In genomic region chr7:45443526-45444420, GRCm38 (mm10) we compare ENCODE assay signal across 35 mouse cellular contexts. TPM values are rescaled to one million over a fixed set of nuclear protein-coding genes. Genes with fewer than 3 reads are reported as not detected.
DNase-seq lines count a peak whose midpoint lies in the region; ATAC-seq and TF ChIP-seq lines count a peak whose summit lies in the region.
"Had no signal": no experiment of that assay in that cellular context is flagged by ENCODE, and none has a peak within 500 bp of the region (broad histone marks: within the 10 kb centered on the region; RNA-seq: fewer than 3 reads in every experiment).

No protein-coding gene starts in this region.

- intact Hi-C loops in heart, postnatal 14 days (cut with DNase I), result no loop called here

- no peak for TF ChIP-seq CTCF in G1E (IDR thresholded peaks at IDR 0.05; ENCODE audit: low read depth, low read length)

- H3K4me2 ChIP-seq in forebrain, embryonic 12.5 days, result no peak overlapping the region
- H3K4me2 ChIP-seq: forebrain, embryonic 15.5 days; kidney, embryonic 15.5 days; limb, embryonic 12.5 days; midbrain, embryonic 15.5 days; neural tube, embryonic 15.5 days had no signal

- no peak overlapping the region for H3K27ac ChIP-seq in forebrain, embryonic 12.5 days
- no peak overlapping the region for H3K27ac ChIP-seq in forebrain, embryonic 10.5 days
- H3K27ac ChIP-seq: forebrain, embryonic 15.5 days; heart, embryonic 10.5 days; kidney, embryonic 15.5 days; left cerebral cortex, adult 2 months; limb, embryonic 12.5 days; midbrain, embryonic 15.5 days; neural tube, embryonic 15.5 days had no signal

- peaks cover 54% of the 10 kb centered on the region for H3K36me3 ChIP-seq in forebrain, embryonic 12.5 days (replicated peaks)
- peaks cover 78% of the 10 kb centered on the region for H3K36me3 ChIP-seq in forebrain, embryonic 10.5 days (replicated peaks)
- peaks cover 89% of the 10 kb centered on the region for H3K36me3 ChIP-seq in G1E (replicated peaks)

- no peak for DNase-seq in forebrain, embryonic 10.5 days (ENCODE audit: extremely low spot score, low spot score)
- DNase-seq in heart, adult 18-20 months, result peak; percentile 48 to 52
- no peak for DNase-seq in heart, postnatal 14 days
- DNase-seq in G1E (ENCODE audit: low spot score), result no peak
- peak; percentile 56 for DNase-seq in yolk sac, embryonic 10.5 days (ENCODE audit: low spot score)
- DNase-seq in cerebellum, adult 18-20 months, result no peak
- DNase-seq: adrenal gland, postnatal 10 days; cerebellum, adult 9-10 months; cerebellum, postnatal 36 days; kidney, adult 18-20 months; kidney, postnatal 25 days; lung, postnatal 4 days; retina, postnatal 1 day; right cerebral cortex, postnatal 14 days; spleen, adult 18-20 months; thymus, postnatal 14 days had no signal

- WGBS in forebrain, embryonic 12.5 days, result 90% methylated on average over 22 of the region's 22 CpGs
- WGBS in forebrain, embryonic 10.5 days, result 91% methylated on average over 22 of the region's 22 CpGs

- H3K4me3 ChIP-seq in forebrain, embryonic 12.5 days (replicated peaks), result no peak overlapping the region
- no peak overlapping the region for H3K4me3 ChIP-seq in forebrain, embryonic 10.5 days
- no peak overlapping the region for H3K4me3 ChIP-seq in G1E (ENCODE audit: low read depth, low read length)
- H3K4me3 ChIP-seq: forebrain, embryonic 15.5 days; heart, embryonic 10.5 days; kidney, embryonic 15.5 days; left cerebral cortex, adult 2 months; limb, embryonic 12.5 days; megakaryocyte, embryonic 14.5 days; midbrain, embryonic 15.5 days; neural tube, embryonic 15.5 days had no signal

- H3K9me3 ChIP-seq in forebrain, embryonic 12.5 days, result no peaks in the 10 kb centered on the region
- H3K9me3 ChIP-seq in forebrain, embryonic 10.5 days, result no peaks in the 10 kb centered on the region
- H3K9me3 ChIP-seq in G1E (replicated peaks), result no peaks in the 10 kb centered on the region
- H3K9me3 ChIP-seq: forebrain, embryonic 15.5 days; heart, embryonic 10.5 days; kidney, embryonic 15.5 days; limb, embryonic 12.5 days; megakaryocyte, embryonic 14.5 days; midbrain, embryonic 15.5 days; neural tube, embryonic 15.5 days had no signal

- 0 out of 2 replicates have a peak overlapping the region, but pooled peaks have one; percentile 4 for H3K9ac ChIP-seq in forebrain, embryonic 12.5 days
- H3K9ac ChIP-seq: forebrain, embryonic 15.5 days; kidney, embryonic 15.5 days; limb, embryonic 12.5 days; midbrain, embryonic 15.5 days; neural tube, embryonic 15.5 days had no signal

- no peaks in the 10 kb centered on the region for H3K27me3 ChIP-seq in forebrain, embryonic 12.5 days
- no peaks in the 10 kb centered on the region for H3K27me3 ChIP-seq in forebrain, embryonic 10.5 days (ENCODE audit: poor library complexity, severe bottlenecking)
- no peaks in the 10 kb centered on the region for H3K27me3 ChIP-seq in G1E (ENCODE audit: insufficient read depth, low read length)
- H3K27me3 ChIP-seq: forebrain, embryonic 15.5 days; kidney, embryonic 15.5 days; limb, embryonic 12.5 days; megakaryocyte, embryonic 14.5 days; midbrain, embryonic 15.5 days; neural tube, embryonic 15.5 days had no signal

- no peaks in the 10 kb centered on the region for H3K4me1 ChIP-seq in forebrain, embryonic 12.5 days
- peaks cover 5% of the 10 kb centered on the region; the same call in 1 of the 2 replicates for H3K4me1 ChIP-seq in forebrain, embryonic 10.5 days
- peaks cover 39% of the 10 kb centered on the region for H3K4me1 ChIP-seq in G1E (ENCODE audit: insufficient read depth, low read depth, low read length)
- H3K4me1 ChIP-seq: forebrain, embryonic 15.5 days; limb, embryonic 12.5 days; midbrain, embryonic 15.5 days had no signal

- ATAC-seq in forebrain, embryonic 12.5 days (ENCODE audit: low FRiP score), result no peak
- ATAC-seq in G1E (ENCODE audit: extremely low read depth, insufficient number of reproducible peaks, low FRiP score, poor library complexity, severe bottlenecking), result peak; percentile 78
- ATAC-seq: activated CD4-positive, CD25-positive, alpha-beta regulatory T cell, adult 4 months; forebrain, embryonic 15.5 days; hindbrain, embryonic 16.5 days; midbrain, embryonic 15.5 days had no signal

RNA-seq across cellular contexts. Expression of gene Ruvbl2, which starts 5.9 kb away (rescaled TPM):
- polyA plus RNA-seq in forebrain, embryonic 12.5 days (2016; fragmentation: Nextera tagmentation; extraction: Ambion mirVana), result 167 and 175 TPM in 2 replicates
- polyA plus RNA-seq in forebrain, embryonic 10.5 days (2016; fragmentation: Nextera tagmentation; extraction: Ambion mirVana), result 235 and 237 TPM in 2 replicates
- 10 to 100 TPM; 25.2 to 26.5 TPM for total RNA-seq in heart, adult 18-20 months (2021)
- 10 to 100 TPM; 25.3 to 26.3 TPM for total RNA-seq in heart, postnatal 14 days (2021)
- 255 and 345 TPM in 2 replicates for total RNA-seq in G1E (2014; fragmentation: Nextera tagmentation)
- total RNA-seq in G1E (2017), result 139 and 167 TPM in 2 replicates
- polyA plus RNA-seq in G1E (2012), result 639 and 877 TPM in 2 replicates

RNA-seq across cellular contexts. Expression of gene Gys1, which starts 9.1 kb away (rescaled TPM):
- 28.7 and 30.7 TPM in 2 replicates for polyA plus RNA-seq in forebrain, embryonic 12.5 days (2016; fragmentation: Nextera tagmentation; extraction: Ambion mirVana)
- polyA plus RNA-seq in forebrain, embryonic 10.5 days (2016; fragmentation: Nextera tagmentation; extraction: Ambion mirVana), result 39.0 and 41.6 TPM in 2 replicates
- total RNA-seq in heart, adult 18-20 months (2021), result 100 to 1,000 TPM in 1 of 2 experiments, 10 to 100 TPM in 1; 99.2 to 105 TPM
- 10 to 100 TPM; 86.1 to 90.2 TPM for total RNA-seq in heart, postnatal 14 days (2021)
- 39.4 and 44.8 TPM in 2 replicates for total RNA-seq in G1E (2014; fragmentation: Nextera tagmentation)
- 18.8 and 22.1 TPM in 2 replicates for total RNA-seq in G1E (2017)
- 34.3 and 36.7 TPM in 2 replicates for polyA plus RNA-seq in G1E (2012)

RNA-seq across cellular contexts. Expression of gene Ftl1, which starts 15.9 kb away (rescaled TPM):
- 5,523 and 5,537 TPM in 2 replicates for polyA plus RNA-seq in forebrain, embryonic 12.5 days (2016; fragmentation: Nextera tagmentation; extraction: Ambion mirVana)
- 5,105 and 5,277 TPM in 2 replicates for polyA plus RNA-seq in forebrain, embryonic 10.5 days (2016; fragmentation: Nextera tagmentation; extraction: Ambion mirVana)
- total RNA-seq in heart, adult 18-20 months (2021), result 100 to 1,000 TPM; 287 to 382 TPM
- total RNA-seq in heart, postnatal 14 days (2021), result 100 to 1,000 TPM; 231 to 265 TPM
- total RNA-seq in G1E (2014; fragmentation: Nextera tagmentation) (2,893 and 3,214 TPM in 2 replicates), G1E (2017) (4,307 and 4,361 TPM in 2 replicates)
- polyA plus RNA-seq in G1E (2012), result 6,399 and 6,975 TPM in 2 replicates

RNA-seq across cellular contexts. Expression of gene Bax, which starts 22.9 kb away (rescaled TPM):
- polyA plus RNA-seq in forebrain, embryonic 12.5 days (2016; fragmentation: Nextera tagmentation; extraction: Ambion mirVana), result 240 and 256 TPM in 2 replicates
- polyA plus RNA-seq in forebrain, embryonic 10.5 days (2016; fragmentation: Nextera tagmentation; extraction: Ambion mirVana), result 247 and 254 TPM in 2 replicates
- 10 to 100 TPM; 23.4 to 24.1 TPM for total RNA-seq in heart, adult 18-20 months (2021)
- 10 to 100 TPM; 25.6 to 31.1 TPM for total RNA-seq in heart, postnatal 14 days (2021)
- total RNA-seq in G1E (2014; fragmentation: Nextera tagmentation), result 68.8 and 93.1 TPM in 2 replicates
- 87.2 and 97.2 TPM in 2 replicates for total RNA-seq in G1E (2017)
- 287 and 342 TPM in 2 replicates for polyA plus RNA-seq in G1E (2012)

RNA-seq across cellular contexts. Expression of gene Lhb, which starts 23.2 kb away (rescaled TPM):
- 0.50 TPM in 1 of 2 replicates, not detected in the other for polyA plus RNA-seq in forebrain, embryonic 12.5 days (2016; fragmentation: Nextera tagmentation; extraction: Ambion mirVana)
- not detected in 2 replicates for polyA plus RNA-seq in forebrain, embryonic 10.5 days (2016; fragmentation: Nextera tagmentation; extraction: Ambion mirVana)
- not detected for total RNA-seq in heart, adult 18-20 months (2021)
- total RNA-seq in heart, postnatal 14 days (2021), result not detected
- not detected in 2 replicates for total RNA-seq in G1E (2014; fragmentation: Nextera tagmentation)
- not detected in 2 replicates for total RNA-seq in G1E (2017)
- polyA plus RNA-seq in G1E (2012), result not detected in 2 replicates
- total RNA-seq: adrenal gland, postnatal 10 days; left cerebral cortex, adult 2 months; left cerebral cortex, postnatal 25 days; liver, adult 2 months had no signal
- polyA plus RNA-seq: activated CD4-positive, CD25-positive, alpha-beta regulatory T cell, adult 4 months; embryonic facial prominence, embryonic 11.5 days; frontal cortex, adult 2 months; heart, embryonic 10.5 days; heart, postnatal 0 days; hindbrain, embryonic 11.5 days; kidney, embryonic 15.5 days; limb, embryonic 12.5 days; liver, adult 2 months; liver, embryonic 16.5 days; stomach, embryonic 16.5 days had no signal

Comparison
In these comparisons a context has a peak if more than half of its experiments do, and no peak if none do; other contexts are left out.
1. DNase-seq: peak in heart, adult 18-20 months (2 of 2) and yolk sac, embryonic 10.5 days (single experiment); none in forebrain, embryonic 10.5 days (single experiment), heart, postnatal 14 days (0 of 2), G1E (single experiment) and cerebellum, adult 18-20 months (0 of 2).
2. RNA of gene Ruvbl2, which starts 5.9 kb away (total RNA-seq): 139 to 345 TPM in G1E; 25.2 to 26.5 TPM in heart, adult 18-20 months and 25.3 to 26.3 TPM in heart, postnatal 14 days; every median in the first group is over 4 times any median in the second.
3. RNA of gene Ftl1, which starts 15.9 kb away (total RNA-seq): 2,893 to 4,361 TPM in G1E; 287 to 382 TPM in heart, adult 18-20 months and 231 to 265 TPM in heart, postnatal 14 days; every median in the first group is over 4 times any median in the second.